Mouse (Mus musculus) heart, adult 8-10 months (tissue): ENCODE data around the gene Myl6b. TPM values are rescaled to one million over a fixed set of nuclear protein-coding genes. Genes with fewer than 3 reads are reported as not detected.
"Not testable (repeated sequence)": the region's sequence is repeated elsewhere in the genome, so short reads cannot be mapped to it uniquely, and the experiment has no call there.

Experiments
- DNase-seq: peaks from one replicate; pipeline ENCODE4 v3.0.0; 2022; ENCODE audit warnings: low spot score
- total RNA-seq, 4 experiments: library from RNA; stranded (reverse); gene quantifications; 2 replicates each; pipeline ENCODE4 v1.2.4; 2022

Myl6b gene
- total RNA-seq, 4 experiments from 2014 or later: 3.2 to 4.1 (median 3.4) TPM

- peak; percentile 45 for DNase-seq
Measured at GRCm38 (mm10) chr10:128518833-128519232, 20.3 kb upstream of the Myl6b start.

DNA sequence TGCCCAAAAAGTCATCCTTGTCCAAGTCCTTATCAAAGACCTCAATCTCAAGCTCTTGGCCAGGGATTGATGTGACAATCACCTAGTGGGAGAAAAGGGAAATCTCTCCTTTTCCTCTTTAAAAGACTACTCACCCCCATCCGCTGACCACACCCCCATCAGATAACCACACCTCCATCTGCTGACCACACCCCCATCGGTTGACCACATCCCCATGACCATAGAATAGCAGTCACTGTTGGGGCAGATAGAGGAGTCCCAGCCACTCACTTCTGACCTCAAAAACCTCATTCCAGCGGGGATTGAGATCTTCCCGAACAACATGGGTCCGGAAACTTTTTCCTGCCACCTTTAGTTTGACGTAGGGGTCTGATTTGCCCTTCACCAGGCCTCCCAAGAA, 18.2 kb upstream of the Myl6b start:
- DNase-seq: no peak

GRCm38 (mm10) chr10:128516029-128516428, 17.5 kb upstream of the Myl6b start:
- no peak for DNase-seq

GRCm38 (mm10) chr10:128515044-128515443, 16.6 kb upstream of the Myl6b start:
- no peak for DNase-seq

DNA sequence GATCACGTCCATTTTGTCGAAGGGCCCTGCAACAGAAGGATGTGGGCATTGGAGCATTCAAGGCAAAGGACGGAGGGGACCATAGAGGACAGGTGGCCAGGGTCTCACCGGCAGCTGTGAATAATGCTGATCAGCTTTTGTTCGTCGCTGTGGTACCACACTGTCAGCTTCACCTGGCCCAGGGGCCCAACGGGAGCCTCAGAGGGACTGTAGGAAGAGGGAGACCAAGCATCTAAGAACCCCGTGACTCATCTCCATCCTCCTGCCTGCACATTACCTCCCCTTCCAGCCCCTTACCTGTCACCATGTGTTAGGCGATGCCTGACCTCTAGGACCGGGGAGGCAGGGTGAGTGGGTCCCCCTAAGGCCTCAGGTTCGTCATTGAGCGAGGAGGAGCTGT, 13.3 kb upstream of the Myl6b start:
- DNase-seq: no peak

DNA sequence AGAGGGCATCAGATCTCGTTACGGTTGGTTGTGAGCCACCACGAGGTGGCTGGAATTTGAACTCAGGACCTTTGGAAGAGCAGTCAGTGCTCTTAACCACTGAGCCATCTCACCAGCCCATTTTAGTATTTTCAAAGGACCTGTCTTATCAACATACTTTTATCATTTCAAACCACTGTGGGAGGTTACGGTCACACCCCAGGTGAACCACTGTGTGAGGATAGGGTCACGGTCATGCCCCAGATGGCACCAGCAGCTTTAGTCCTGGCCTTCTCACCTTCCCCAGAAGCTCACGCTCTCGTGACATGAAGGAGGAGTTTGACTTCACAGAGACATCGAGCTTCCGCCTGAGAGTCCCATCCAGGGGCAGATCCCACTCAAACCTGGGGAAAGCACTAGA, 12.7 kb upstream of the Myl6b start:
- no peak for DNase-seq

DNA sequence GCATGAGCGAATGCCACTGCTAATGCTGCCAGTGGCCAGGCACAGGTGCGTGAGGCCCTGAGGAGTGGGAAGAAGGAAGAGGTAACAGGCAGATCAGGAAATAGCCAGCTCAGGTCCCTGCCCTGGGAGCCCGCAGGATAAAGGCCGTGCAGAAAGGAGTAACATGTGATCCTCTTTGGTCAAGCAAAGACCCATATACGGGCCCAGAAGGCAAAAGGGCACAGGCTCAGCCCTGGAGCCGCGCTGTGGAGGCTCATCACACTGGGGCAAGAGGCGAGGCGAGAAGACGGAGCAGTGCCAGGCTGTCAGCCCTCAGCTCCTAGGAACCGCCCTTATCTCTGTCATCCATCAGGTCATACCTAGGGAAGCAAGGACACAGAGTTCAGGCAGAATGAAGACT, 11.8 kb upstream of the Myl6b start:
- no peak for DNase-seq

DNA sequence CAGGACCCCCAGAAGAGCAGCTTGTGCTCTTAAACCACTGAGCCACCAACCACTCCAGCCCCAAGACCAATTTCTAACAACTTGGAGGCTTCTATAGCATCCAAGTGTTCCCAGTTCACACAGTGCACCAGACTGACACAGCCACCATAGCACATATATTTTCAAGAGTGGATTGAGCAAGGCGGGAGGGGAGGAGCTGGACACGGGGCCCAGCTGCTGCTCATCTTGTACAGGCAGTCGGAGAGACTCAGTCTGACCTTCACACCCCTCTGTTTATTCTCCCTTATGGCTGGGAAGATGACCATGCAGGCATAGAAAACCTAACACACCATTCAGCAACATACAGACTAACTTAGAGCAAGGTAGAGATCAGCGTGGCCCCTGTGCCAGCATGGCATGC, 11.3 kb upstream of the Myl6b start:
- DNase-seq: no peak

DNA sequence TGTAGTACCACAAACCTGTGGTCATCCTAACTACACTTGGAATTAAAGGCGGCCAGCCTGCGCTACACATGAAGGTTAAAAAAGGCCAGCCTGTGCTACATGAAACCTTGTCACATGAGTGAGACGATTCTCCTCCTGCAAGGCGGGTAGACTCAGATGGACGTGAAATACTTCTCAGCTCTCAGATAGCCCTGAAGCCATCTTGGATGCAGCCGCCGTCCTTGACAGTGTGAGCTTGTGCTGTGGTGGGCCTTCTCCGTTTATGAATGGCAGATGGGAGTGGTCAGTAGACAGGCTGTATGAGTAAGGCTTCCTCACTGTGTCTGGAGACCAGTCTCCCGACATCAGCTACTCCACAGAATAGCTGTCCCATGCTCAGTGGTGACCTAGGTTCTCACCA, 10.7 kb upstream of the Myl6b start:
- DNase-seq: no peak

GRCm38 (mm10) chr10:128508260-128508659, 9.8 kb upstream of the Myl6b start:
- no peak for DNase-seq

- DNase-seq: no peak
Measured at GRCm38 (mm10) chr10:128505974-128506373, 7.5 kb upstream of the Myl6b start.

DNA sequence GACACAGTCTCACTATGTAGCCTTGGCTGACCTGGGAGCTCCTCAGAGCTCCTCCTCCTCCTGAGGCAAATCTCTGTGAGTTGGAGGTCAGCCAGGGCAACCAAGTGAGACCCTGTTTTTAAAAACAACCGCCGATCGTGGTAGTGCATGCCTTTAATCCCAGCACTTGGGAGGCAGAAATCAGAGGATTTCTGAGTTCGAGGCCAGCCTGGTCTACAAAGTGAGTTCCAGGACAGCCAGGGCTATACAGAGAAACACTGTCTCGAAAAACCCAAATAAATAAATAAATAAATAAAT, 6.8 kb upstream of the Myl6b start:
- DNase-seq: not testable (repeated sequence)

DNA sequence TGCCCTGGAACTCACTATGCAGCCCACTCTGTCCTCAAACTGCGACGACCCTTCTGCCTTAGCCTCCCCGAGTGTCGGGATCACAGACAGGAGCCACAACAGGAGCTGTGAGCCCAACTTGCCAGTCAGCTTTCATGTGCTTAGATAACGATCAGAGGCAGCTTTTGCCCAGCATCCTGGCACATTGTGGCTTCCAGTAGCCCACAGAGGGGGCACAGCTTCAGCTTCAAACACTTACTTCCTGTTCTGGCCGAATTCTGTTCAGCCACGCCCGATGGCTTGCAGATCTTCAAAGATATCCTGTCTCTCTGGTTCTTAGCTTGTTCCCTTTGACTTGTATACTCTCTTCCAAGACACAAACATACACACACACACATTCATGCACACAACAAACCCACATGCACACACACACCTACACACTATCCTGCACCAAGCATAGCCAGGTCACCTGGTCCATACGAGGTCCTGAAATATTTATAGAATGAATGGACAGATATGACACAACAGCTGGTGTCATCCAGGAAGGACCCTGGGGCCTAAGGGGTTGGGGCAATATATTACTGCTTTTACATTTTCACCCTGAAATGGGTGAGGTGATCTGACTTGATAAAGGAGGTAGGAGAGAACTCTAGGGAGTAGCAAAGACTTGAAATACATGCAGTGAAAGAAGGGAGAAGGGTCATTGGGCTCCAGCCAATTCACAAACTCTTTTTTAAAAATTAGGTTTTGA, 6.3 kb upstream of the Myl6b start:
- no peak for DNase-seq

DNA sequence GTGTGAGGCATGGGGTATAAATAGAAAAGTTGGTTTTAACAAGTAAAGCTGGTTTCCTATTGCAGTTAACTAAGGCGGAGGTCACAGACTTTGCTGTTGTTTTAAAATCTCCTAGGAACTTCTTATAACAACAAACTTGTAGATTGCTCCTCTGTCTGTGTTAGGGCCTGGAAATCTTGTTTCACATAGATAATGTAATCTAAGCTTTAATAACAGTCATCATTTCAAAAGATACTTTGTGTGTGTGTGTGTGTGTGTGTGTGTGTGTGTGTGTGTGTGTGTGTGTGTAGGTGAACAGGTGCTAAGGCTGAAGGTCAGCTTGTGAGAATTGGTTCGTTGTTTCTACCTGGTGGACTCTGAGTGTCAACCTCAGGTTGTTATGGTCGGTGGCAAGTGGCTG, 5.5 kb upstream of the Myl6b start:
- no peak for DNase-seq

- no peak for DNase-seq
Measured at GRCm38 (mm10) chr10:128503532-128503931, 5.0 kb upstream of the Myl6b start.

- DNase-seq: peak; percentile 57
Measured at GRCm38 (mm10) chr10:128502341-128502740, 3.9 kb upstream of the Myl6b start.

GRCm38 (mm10) chr10:128499116-128499671, 709 bp upstream of the Myl6b start:
- peak; percentile 71 for DNase-seq

DNA sequence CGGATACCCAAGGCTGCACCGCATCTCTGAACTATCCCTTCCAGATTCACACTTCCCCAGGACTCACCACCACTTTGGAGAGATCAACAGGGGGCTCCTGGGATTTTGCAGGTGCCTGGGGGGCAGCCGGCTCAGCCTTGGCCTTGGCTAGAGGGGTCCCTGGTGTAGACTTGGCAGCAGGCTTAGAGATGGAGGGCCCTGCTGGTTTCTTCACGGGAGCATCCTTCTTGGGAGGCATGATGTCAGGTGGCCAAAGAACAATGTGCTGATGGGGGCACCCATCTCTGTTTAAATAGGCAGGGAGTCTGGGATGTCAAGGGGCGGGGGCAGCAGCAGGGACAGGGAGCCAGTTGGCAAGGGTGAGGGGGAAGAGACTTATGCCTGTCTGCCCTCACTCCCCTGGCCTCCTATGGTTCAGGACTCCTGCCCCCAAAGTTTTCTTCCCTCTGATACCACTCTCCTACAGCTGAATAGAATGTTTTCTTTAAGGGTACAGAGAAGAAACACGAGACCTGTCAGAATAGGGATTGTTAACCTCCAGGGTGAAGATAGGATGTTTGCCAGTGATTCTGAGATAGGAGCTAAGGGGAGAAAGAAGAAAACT, 1.2 kb downstream of the Myl6b start:
- no peak for DNase-seq

DNA sequence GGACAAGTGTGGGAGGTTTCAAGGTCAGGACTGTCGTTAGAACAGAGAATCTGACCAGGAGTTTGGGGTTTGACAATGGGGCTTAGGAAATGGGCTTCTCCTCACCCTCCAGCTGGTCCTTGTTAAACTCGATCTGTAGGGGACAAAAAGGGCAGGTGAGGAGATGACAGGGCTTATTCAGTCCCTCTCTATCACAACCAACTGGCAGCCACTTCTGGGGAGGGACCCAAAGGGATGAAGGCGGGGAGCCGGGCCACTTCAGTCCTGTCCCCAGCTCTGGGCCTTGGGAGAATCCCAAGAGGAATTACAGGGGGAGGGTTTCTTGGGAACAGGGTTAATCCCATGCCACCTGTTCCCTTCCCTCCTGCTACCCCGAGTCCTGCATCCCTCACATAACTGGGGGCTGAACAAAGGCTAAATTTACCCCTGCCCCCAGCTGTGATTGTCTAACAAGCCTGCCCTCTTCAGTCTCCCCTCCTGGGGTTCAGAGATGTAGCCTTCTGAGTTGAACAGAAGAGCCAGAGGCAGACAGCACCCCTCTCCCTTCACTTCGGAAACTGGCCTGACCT, 1.9 kb downstream of the Myl6b start:
- DNase-seq: no peak

- no peak for DNase-seq
Measured at GRCm38 (mm10) chr10:128495903-128496302, 2.6 kb downstream of the Myl6b start.

- DNase-seq: no peak
Measured at GRCm38 (mm10) chr10:128495270-128495669, 3.2 kb downstream of the Myl6b start.

DNA sequence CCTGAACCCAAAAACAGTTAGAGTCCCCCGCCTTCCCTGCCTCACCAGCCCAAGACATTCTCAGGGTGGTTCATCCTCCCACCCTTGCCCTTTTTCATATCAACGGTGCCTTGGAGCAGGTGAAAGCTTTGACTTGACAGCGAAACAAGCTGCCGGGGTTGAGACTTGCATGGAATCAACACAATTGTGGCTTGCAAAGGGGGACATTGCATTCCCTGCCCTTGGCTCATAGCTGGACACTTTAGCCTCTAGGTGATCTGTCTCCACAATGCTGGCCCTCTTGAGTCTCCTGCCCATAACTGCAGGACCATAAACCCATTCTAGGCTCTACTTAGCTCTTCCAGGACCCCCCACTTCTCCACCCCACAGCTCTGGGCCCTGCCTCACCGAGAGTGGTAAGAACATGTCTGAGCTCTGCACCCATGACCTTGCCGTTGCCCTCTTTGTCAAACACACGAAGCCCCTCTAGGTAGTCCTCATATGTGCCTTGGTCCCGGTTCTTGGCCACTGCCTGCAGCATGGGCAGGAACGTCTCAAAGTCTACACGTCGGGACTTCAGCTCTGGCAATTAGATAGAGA, 3.7 kb downstream of the Myl6b start:
- DNase-seq: no peak
